Mouse (Mus musculus): Measurements from ENCODE around the gene Ghr.

Ghr gene

DNA sequence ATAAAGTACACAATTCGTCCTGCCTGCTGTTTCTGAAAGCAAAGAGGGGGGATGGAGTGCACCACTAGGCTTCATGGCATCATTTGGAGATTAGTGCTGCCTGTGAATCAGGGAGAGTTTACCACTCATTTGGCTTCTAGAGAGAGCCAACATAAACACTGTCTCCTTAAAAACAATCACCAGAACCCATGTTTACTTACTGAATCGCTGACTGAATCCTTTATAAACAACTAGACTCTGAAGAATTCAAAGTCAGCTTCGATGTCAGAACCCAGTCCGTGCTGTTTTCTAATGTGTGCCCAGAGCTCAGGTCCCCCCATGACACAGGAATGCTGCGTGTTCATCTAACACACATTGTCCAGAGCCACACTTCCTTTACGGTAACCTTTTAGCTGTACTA lies 201.9 kb downstream of the Ghr start:
- DNase-seq (ENCODE audit: low read depth) = no peak

DNA sequence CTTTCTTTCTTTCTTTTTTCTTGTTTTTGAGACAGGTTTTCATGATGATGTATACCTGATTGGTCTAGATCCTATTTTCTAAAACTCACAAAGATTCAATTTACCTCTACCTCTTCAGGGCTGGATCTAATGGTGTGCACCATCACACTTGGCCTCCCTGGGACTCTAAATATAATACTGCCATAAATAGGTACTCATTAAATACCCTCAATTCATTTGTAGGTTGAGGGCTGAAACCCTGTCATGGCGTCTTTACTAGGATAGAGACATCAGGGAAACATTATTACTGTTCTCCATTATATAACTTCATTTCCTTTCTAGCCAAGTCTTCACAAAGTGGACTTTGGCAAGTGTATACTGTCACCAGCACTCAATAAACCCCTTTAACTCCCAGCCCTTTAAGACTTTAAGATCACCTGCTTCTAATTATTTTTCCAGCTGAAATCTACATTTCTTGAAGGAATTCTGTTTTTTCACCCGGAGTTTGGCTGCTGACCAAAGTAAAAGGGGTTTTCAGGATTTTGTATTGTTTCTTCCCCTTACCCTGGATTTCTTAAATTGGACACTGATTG lies 214.9 kb downstream of the Ghr start:
- no peak for DNase-seq (ENCODE audit: low read depth)

DNA sequence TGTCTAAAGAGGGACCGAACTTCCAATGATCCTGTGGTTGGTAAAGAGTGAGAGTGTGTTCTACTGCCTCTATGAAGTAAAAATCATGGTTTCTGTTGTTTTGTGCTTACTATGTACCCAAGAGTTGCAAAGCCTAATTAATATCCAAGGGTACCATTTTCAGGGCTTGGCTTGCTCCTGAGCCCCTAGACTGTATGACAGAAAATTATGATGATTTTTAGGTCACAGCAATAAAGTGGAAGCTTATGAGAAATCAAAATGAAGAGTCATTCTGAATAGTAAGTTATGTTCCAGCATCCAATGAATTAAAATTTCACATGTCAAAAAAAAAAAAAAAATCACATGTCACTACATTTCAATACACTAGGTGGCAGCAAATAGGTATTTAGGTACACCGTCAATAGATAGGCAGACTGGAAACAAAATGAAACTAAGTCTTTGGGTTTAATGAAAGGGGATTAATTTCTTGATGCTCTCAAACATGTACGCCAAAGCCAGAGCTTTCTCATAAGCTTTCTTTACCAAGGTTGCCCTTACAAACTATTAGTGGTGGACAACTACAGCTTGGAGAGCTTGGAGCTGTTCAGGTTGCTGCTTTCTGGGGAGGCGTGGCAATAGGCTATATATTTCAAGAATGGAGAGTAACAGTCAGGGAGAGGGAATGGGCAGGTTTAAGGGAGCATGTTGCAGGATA lies 227.1 kb downstream of the Ghr start:
- peak; percentile 56 for DNase-seq (ENCODE audit: low read depth)

GRCm38 (mm10) chr15:3353696-3354095 lies 229.6 kb downstream of the Ghr start:
- no peak for DNase-seq (ENCODE audit: low read depth)

- DNase-seq (ENCODE audit: low read depth) = no peak
Observed at GRCm38 (mm10) chr15:3349306-3350064, 233.8 kb downstream of the Ghr start.

DNA sequence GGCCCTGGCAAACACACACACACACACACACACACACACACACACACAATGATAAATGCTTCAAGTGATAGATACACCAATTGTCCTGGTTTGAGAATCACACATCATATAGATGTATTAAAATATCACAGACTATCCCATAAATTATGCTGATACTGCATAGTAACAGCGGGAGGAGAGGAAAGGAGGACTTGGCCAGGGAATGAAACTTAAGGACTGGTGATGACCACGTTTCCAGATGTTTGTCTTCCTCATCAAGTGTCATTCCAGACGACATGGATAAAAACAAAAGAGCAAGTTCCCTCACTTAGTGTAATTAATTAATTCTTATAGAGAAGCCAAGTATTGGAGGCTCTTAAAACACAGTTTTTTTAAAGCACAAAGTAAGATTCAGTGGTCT lies 236.6 kb downstream of the Ghr start:
- no peak for DNase-seq (ENCODE audit: low read depth)

- no peak for DNase-seq (ENCODE audit: low read depth)
Observed at GRCm38 (mm10) chr15:3344555-3344954, 238.7 kb downstream of the Ghr start.

GRCm38 (mm10) chr15:3341806-3342582 lies 241.3 kb downstream of the Ghr start:
- DNase-seq (ENCODE audit: low read depth) = no peak

DNA sequence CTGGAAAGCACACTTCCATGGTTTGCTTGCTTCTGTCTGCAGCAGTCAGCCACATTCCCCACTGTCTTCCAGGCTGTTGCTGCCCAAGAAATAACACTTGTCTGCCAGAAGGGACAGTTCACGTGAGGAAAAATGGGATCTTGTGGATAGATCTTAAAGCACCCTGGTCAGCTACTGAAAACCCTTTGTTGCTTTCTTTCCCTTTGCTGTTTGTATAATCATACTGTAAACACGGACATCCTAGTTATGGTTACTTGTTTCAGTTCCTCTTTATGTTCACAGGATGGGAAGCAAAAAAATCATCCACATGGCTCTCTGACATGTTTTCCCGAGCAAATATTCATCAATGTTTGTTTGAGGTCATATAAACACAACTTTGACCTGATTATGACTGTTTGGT lies 243.4 kb downstream of the Ghr start:
- DNase-seq (ENCODE audit: low read depth) = no peak

DNA sequence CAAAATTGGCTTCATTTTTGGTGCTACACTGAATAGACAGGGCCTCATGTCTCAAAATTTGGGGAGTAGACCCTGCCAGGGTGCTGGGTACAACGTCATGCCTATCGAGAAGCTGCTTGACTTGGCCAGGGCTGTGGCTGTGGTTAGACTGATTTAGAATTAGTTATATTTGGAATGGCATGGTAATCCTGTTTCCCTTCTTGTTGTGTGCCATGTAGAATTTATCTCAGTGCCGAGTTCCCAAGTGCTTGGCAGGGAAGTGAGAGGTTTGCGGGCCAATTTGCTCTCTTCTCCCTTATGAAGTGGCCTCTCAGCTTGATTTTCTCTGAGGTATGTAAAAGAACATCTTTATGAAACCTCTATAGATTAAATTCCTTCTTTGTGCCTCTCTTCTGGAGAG lies 250.8 kb downstream of the Ghr start:
- no peak for DNase-seq (ENCODE audit: low read depth)

DNA sequence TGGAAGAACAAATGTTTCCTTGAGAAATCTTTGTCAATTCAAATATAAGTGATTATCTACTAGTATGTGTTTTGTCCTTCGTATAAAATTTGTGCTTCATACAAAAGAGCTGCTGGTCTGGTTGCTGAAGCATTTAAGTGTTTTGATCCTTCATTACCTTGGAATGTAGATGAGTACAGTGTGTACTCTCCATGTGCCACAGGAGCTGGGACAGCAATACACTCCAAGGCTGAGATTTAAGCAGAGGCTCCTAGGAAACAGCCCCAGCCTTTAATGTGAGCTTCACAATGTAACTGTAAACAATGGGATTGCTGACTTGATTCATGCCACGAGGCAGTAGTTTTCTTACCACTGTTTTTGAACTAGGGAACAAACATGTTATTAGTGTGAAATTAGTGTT lies 251.5 kb downstream of the Ghr start:
- no peak for DNase-seq (ENCODE audit: low read depth)

DNA sequence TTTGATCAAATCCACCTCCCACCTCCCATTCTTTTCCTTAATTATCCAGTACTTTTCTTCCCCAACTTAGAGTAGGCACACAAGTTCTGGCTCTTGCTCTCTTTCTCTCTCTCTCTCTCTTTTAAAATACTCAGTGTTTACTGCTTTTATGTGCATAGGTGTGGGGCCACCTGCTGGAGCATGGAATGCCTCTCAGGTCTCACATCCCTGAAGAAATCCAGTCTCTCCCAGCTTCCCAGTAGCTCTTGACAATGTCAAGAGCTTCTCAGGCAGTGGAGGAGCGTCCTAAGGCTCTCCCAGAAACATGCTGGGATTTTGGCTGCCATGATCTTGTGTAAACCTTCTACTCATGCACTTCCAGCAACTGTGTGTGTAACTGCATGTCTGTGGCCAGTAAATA lies 253.0 kb downstream of the Ghr start:
- DNase-seq (ENCODE audit: low read depth) = no peak

- DNase-seq (ENCODE audit: low read depth) = no peak
Observed at GRCm38 (mm10) chr15:3323041-3323440, 260.3 kb downstream of the Ghr start.

DNA sequence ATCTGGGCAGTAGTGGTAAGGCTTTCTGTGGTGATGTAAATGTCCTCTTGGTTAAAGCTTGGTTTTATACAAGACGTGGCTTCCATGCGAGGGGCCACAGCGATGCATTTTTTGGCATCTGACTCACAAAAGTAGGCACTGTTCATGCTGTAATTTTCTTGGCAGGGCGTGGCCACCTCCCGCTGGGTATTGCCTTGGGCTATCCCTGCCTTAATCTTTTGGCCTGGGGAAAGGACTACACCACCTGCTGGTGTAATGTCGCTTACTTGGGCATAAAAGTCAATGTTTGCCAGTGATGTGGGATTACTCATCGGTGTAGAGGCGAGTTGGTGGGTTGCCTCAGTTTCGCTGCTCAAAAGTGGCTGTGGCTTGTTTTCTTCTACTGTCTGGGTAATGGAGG lies 263.4 kb downstream of the Ghr start:
- DNase-seq (ENCODE audit: low read depth) = no peak

DNA sequence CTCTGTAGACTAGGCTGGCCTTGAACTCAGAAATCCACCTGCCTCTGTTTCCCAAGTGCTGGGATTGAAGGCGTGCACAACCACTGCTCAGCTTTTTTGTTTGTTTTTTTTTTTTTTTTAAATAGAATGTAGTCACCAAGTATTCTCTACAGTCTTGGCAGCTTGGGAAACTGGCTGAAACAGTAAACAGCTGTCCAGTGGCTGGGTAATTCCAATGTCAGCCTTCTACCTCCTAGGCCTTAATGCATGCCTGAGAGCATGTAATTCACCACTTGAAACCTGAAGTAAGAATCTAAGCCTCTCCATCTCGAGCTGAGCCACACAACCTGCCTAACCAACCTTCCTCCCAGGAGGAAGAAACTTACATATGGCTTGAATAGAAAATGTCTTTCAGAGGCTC lies 266.7 kb downstream of the Ghr start:
- DNase-seq (ENCODE audit: low read depth) = no peak

DNA sequence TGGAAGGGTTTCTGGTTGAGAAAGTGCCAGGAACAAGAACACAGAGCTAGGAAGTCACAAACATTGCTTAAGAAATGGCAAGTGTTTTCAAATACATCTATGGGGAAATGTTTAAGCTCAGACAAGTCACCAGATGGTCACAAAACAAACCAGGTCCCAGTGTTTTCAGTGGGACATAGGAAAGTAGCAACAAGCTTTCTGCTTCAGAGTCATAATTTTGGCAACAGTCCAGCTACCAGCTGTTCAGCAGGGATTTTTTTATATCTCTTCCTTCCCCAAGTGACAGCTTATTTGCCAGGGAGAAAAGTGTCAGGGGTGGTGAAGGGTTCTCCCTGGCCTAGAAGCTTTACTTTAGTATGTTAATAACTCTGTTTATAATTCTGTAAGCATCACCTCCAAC lies 270.4 kb downstream of the Ghr start:
- DNase-seq (ENCODE audit: low read depth) = no peak

- DNase-seq (ENCODE audit: low read depth) = peak; percentile 76
Observed at GRCm38 (mm10) chr15:3309856-3310255, 273.4 kb downstream of the Ghr start.

GRCm38 (mm10) chr15:3303426-3303825 lies 279.9 kb downstream of the Ghr start, which contains the start of gene Ccdc152:
Ccdc152 (minus strand) TSS chr15:3303526.
- DNase-seq (ENCODE audit: low read depth) = no peak

GRCm38 (mm10) chr15:3300361-3301100 lies 282.8 kb downstream of the Ghr start:
- no peak for DNase-seq (ENCODE audit: low read depth)

DNA sequence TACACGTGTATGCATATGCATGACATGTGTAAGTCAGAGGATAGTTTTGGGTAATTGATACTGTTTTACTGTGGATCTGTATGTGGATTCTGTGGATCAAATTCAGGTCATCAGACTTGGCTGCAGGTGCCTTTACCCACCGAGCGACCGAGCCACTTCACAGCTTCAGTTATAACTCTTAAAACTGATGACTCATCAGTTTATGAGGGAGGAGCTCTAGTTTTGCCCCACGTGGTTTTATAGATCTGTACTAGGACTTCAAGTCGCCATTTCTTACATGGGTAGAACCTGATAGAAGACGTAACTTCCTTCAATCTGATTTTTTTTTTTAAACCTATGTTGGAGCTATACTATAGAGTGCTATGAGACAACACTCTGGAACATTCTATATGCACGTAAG lies 285.7 kb downstream of the Ghr start:
- no peak for DNase-seq (ENCODE audit: low read depth)

- peak; percentile 53 for DNase-seq (ENCODE audit: low read depth)
Observed at GRCm38 (mm10) chr15:3295986-3296385, 287.3 kb downstream of the Ghr start.

GRCm38 (mm10) chr15:3293477-3293876 lies 289.8 kb downstream of the Ghr start:
- no peak for DNase-seq (ENCODE audit: low read depth)
